Mouse (Mus musculus): ENCODE results near the gene Gm17174. TPM values are rescaled to one million over a fixed set of nuclear protein-coding genes. Genes with fewer than 3 reads are reported as not detected.
"Not testable (repeated sequence)": the region's sequence is repeated elsewhere in the genome, so short reads cannot be mapped to it uniquely, and the experiment has no call there.

The Gm17174 gene
- not detected in 2 replicates for polyA plus RNA-seq (2012; rRNA removed)

DNA sequence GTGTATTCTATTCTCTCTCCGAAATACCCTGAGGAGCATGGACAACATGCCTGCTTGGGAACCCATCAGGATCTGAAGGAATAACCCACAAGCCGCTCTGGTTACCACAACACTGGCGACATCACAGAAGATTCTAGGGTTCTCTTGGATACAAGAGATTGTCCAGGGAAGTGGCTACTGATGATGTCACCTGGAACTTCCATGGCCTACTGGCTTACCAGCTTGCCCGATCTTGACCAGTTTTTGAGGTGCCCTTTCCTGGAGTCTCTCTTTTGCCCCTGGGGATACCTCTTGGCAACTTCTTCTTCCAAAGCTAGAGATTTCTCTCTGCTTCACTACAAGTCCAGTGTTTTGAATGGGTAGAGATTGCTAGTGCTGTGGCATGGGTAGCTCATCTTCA, at the start of gene Gm17174:
Gene Gm17174, minus strand, starts transcription at position 101 of the 400 bp plus-strand sequence.
- not testable (repeated sequence) for DNase-seq (ENCODE audit: low spot score)

DNA sequence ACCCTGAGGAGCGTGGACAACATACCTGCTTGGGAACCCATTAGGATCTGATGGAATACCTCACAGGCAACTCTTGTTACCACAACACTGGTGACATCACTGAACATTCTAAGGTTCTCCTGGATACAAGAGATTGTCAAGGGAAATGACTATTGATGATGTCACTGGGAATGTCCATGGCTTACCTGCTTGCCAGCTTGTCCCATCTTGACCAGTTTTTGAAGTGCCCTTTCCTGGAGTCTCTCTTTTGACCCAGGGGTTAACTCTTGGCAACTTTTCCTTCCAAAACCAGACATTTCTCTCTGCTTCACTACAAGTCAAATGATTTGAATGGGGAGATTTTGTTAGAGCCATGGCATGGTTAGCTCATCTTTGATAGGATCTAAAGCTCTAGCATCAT, 43.6 kb upstream of the Gm17174 start, which contains the start of gene Gm4181:
Gene Gm4181, minus strand, starts transcription at position 101 of the 400 bp plus-strand sequence.
- DNase-seq (ENCODE audit: low spot score), result not testable (repeated sequence)

DNA sequence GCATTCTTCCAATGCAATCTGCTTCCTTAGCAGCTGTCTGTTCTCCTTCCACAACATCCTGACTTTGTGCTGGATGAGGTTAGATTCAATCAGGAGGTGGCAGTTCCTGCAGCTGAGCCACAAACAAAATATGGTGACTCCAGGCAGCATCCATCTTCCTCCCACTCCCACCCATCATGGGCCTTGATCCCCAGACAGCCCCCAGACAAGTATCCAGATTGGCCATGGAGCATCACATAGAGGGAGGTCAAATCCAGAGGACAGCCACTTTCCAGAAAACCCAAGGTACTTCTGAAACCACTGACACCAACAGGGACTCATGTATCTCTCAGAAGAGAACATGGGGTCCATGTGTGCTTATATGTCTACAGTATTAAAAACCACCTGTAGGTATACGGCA, 40.5 kb upstream of the Gm17174 start:
- DNase-seq (ENCODE audit: low spot score), result peak; percentile 44

DNA sequence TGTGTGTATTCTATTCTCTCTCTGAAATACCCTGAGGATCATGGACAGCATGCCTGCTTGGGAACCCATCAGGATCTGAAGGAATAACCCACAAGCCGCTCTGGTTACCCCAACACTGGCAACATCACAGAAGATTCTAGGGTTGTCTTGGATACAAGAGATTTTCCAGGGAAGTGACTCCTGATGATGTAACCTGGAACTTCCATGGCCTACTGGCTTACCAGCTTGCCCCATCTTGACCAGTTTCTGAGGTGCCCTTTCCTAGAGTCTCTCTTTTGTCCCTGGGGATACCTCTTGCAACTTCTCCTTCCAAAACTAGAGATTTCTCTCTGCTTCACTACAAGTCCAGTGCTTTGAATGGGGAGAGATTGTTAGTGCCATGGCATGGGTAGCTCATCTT, 19.3 kb upstream of the Gm17174 start, which contains the start of gene Gm17078:
Gene Gm17078, minus strand, starts transcription at position 101 of the 400 bp plus-strand sequence.
- DNase-seq (ENCODE audit: low spot score), result no peak

DNA sequence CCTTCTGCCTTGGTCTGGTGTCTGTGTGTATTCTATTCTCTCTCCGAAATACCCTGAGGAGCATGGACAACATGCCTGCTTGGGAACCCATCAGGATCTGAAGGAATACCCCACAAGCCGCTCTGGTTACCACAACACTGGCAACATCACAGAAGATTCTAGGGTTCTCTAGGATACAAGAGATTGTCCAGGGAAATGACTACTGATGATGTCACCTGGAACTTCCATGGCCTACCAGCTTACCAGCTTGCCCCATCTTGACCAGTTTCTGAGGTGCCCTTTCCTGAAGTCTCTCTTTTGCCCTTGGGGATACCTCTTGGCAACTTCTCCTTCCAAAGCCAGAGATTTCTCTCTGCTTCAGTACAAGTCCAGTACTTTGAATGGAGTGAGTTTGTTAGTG, 18.0 kb downstream of the Gm17174 start, which contains the start of gene Gm17175:
Gene Gm17175, minus strand, starts transcription at position 101 of the 400 bp plus-strand sequence.
- DNase-seq (ENCODE audit: low spot score), result not testable (repeated sequence)

DNA sequence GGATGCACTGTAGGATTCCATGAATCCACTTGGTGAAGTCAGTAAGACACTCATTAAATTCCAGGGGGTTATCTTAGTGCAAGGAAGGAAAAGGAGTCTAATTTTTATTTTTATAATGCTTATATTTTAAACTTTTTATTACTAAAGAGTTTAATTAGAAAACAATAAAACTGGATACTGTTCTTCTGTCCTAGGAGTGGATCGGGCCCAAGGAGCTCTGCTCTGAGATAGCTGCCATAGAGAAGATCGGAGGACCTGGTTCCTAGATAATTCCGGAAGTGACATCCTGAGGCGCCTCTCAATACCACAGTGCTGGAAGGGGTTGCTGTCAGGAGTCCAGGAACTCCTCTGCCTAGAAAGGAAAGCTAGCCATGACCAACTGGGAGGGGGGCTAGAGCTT, 39.4 kb downstream of the Gm17174 start, which contains the start of gene Gm5622:
Gene Gm5622, plus strand, starts transcription at position 301 of the 400 bp plus-strand sequence.
- no peak for DNase-seq (ENCODE audit: low spot score)

Other genes starting within 250 kb of the Gm17174 start
- gene Gm7247, start 230.4 kb downstream of the Gm17174 start, polyA plus RNA-seq (2012; rRNA removed), result not detected in 2 replicates
- gene Vmn2r88, start 181.3 kb downstream of the Gm17174 start, polyA plus RNA-seq (2012; rRNA removed), result not detected in 2 replicates
- gene Vmn2r89, start 140.3 kb downstream of the Gm17174 start, polyA plus RNA-seq (2012; rRNA removed), result not detected in 2 replicates
- 0.06 TPM in 2 replicates for gene Gm5622, start 39.3 kb downstream of the Gm17174 start, polyA plus RNA-seq (2012; rRNA removed)
- not detected in 2 replicates for gene Gm17175, start 18.1 kb downstream of the Gm17174 start, polyA plus RNA-seq (2012; rRNA removed)
- not detected in 2 replicates for gene Gm17078, start 19.2 kb upstream of the Gm17174 start, polyA plus RNA-seq (2012; rRNA removed)
- not detected in 2 replicates for gene Gm4181, start 43.5 kb upstream of the Gm17174 start, polyA plus RNA-seq (2012; rRNA removed)
- not detected in 2 replicates for gene Gm17079, start 103.3 kb upstream of the Gm17174 start, polyA plus RNA-seq (2012; rRNA removed)
- gene Gm5800, start 125.0 kb upstream of the Gm17174 start, polyA plus RNA-seq (2012; rRNA removed), result not detected in 2 replicates
- gene Ang4, start 181.5 kb upstream of the Gm17174 start, polyA plus RNA-seq (2012; rRNA removed), result 0.56 and 0.57 TPM in 2 replicates
- not detected in 2 replicates for gene AY358078, start 207.9 kb upstream of the Gm17174 start, polyA plus RNA-seq (2012; rRNA removed)

Data from urinary bladder, adult 2 months (tissue).